Mouse (Mus musculus): ENCODE measurements at regions not wholly inside any gene's neighbourhood (a gene's known extent, or its start where the extent isn't known, plus 50 kb on each side); places are given as distances from the start of the nearest gene placed in this dataset.

DNA sequence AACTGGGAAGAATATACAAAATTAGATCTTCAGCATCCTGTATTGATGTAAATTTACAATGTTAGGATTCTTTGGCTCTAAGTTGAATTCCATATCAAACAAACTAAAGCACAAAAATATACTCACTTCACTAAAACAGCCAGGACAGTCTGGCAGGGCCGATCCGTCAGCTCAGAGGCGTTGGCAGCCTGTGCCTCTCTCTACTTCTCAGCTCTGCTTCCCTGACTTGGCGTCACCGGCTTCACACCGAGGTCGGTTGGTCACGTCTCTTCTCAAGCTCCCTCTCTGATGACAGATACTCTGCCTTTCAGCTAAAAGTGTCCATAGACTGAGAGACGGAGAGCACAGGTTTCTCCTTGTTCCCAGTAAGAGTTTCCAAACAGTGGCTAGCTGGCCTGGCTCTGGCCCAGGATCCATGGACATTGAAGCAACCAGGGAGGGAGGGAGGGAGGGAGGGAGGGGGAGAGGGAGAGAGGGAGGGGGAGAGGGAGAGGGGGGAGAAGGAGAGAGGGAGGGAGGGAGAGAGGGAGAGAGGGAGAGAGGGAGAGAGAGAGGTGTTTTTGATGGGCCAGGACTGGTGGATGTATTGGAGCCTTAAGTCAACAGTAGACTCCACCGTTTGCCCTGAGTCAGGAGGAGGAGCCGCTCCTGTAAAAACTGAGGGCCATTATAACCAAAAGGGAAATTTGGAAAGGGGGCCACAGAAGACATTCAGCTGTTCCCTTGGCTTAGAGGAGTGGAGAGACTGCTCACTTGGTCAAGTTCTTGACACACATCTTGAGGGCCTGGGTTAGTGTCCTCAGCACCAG is 92.8 kb downstream of the Gm11011 start:
- TF ChIP-seq E2F4 (IDR thresholded peaks at IDR 0.05; ENCODE audit: insufficient read depth) (no peak), USF1 (IDR thresholded peaks at IDR 0.05; ENCODE audit: low read depth) (no peak), POLR2AphosphoS2 (IDR thresholded peaks at IDR 0.05; ENCODE audit: insufficient read length, low read depth) (no peak), CEBPB (IDR thresholded peaks at IDR 0.05; ENCODE audit: insufficient read depth, poor library complexity, severe bottlenecking) (no peak), SRF (IDR thresholded peaks at IDR 0.05; ENCODE audit: control insufficient read depth, insufficient read length, low read depth) (no peak), MYOD1 (IDR thresholded peaks at IDR 0.05; ENCODE audit: control insufficient read depth in 1 of 3, insufficient read length in 2 of 3, low read depth in 2 of 3) (no peak), TCF12 (IDR thresholded peaks at IDR 0.05; ENCODE audit: insufficient read depth, poor library complexity, severe bottlenecking) (no peak), MAX (IDR thresholded peaks at IDR 0.05; ENCODE audit: low read depth) (no peak), REST (IDR thresholded peaks at IDR 0.05; ENCODE audit: insufficient read depth, insufficient read length) (no peak), MYOG (IDR thresholded peaks at IDR 0.05; ENCODE audit: control insufficient read depth in 1 of 3, insufficient read depth in 1 of 3, insufficient read length in 2 of 3, low read depth in 2 of 3) (no peak), TCF3 (IDR thresholded peaks at IDR 0.05; ENCODE audit: insufficient read length, low read depth) (no peak), POLR2A (IDR thresholded peaks at IDR 0.05; ENCODE audit: insufficient read length, low read depth) (no peak)
- Histone ChIP-seq H3K4me2 (ENCODE audit: low read depth) (no peak overlapping the region), H3K79me2 (ENCODE audit: control insufficient read depth, insufficient read depth) (no peaks in the 10 kb centered on the region), H3K36me3 (ENCODE audit: control insufficient read depth, insufficient read depth) (no peaks in the 10 kb centered on the region), H3K27me3 (ENCODE audit: control insufficient read depth, insufficient read depth, insufficient read length) (no peaks in the 10 kb centered on the region), H3ac (ENCODE audit: control insufficient read depth, insufficient read length) (no peak overlapping the region), H3K4me3 (no peak overlapping the region)

DNA sequence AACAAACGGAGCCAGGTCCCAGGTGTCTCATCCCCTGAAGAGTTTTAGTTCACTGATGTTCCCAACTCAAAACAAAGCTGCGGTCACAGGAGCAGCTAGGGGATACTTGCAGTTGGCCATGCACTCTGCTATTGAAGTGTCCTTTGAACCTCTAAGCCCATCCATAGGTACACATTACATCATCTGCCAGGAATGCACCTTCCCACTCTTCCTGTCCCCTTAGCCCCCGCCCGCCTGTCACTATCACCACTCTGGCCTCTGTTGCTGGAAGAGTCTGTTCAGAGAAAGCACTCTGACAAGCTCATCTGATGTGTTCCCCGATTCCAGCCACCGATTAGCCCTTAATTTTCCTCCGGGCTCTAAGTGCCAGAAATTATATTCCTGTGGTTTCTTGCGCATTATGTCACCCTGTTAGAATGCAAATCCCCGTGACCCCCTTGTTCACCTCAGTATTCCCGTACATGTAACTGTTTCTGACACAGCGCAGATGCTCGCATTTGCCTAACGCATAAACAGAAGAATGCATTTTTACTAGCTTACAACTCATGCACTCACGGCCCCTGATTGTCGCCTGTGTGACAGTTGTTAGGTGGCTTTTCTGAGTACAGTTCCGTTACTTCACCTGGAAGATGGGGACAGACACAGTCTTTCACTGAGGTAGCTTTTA is 93.8 kb downstream of the Gm11011 start:
- TF ChIP-seq POLR2A (IDR thresholded peaks at IDR 0.05; ENCODE audit: insufficient read length, low read depth) (no peak), USF1 (IDR thresholded peaks at IDR 0.05; ENCODE audit: low read depth) (no peak), MYOG (IDR thresholded peaks at IDR 0.05; ENCODE audit: control insufficient read depth in 1 of 3, insufficient read depth in 1 of 3, insufficient read length in 2 of 3, low read depth in 2 of 3) (no peak), REST (IDR thresholded peaks at IDR 0.05; ENCODE audit: insufficient read depth, insufficient read length) (no peak), TCF3 (IDR thresholded peaks at IDR 0.05; ENCODE audit: insufficient read length, low read depth) (no peak), POLR2AphosphoS2 (IDR thresholded peaks at IDR 0.05; ENCODE audit: insufficient read length, low read depth) (no peak), SRF (IDR thresholded peaks at IDR 0.05; ENCODE audit: control insufficient read depth, insufficient read length, low read depth) (no peak), TCF12 (IDR thresholded peaks at IDR 0.05; ENCODE audit: insufficient read depth, poor library complexity, severe bottlenecking) (no peak), CEBPB (IDR thresholded peaks at IDR 0.05; ENCODE audit: insufficient read depth, poor library complexity, severe bottlenecking) (no peak), MYOD1 (IDR thresholded peaks at IDR 0.05; ENCODE audit: control insufficient read depth in 1 of 3, insufficient read length in 2 of 3, low read depth in 2 of 3) (no peak), MAX (IDR thresholded peaks at IDR 0.05; ENCODE audit: low read depth) (no peak), E2F4 (IDR thresholded peaks at IDR 0.05; ENCODE audit: insufficient read depth) (no peak)
- Histone ChIP-seq H3K36me3 (ENCODE audit: control insufficient read depth, insufficient read depth) (no peaks in the 10 kb centered on the region), H3K79me2 (ENCODE audit: control insufficient read depth, insufficient read depth) (no peaks in the 10 kb centered on the region), H3ac (ENCODE audit: control insufficient read depth, insufficient read length) (no peak overlapping the region), H3K4me3 (no peak overlapping the region), H3K27me3 (ENCODE audit: control insufficient read depth, insufficient read depth, insufficient read length) (no peaks in the 10 kb centered on the region), H3K4me2 (ENCODE audit: low read depth) (no peak overlapping the region)

DNA sequence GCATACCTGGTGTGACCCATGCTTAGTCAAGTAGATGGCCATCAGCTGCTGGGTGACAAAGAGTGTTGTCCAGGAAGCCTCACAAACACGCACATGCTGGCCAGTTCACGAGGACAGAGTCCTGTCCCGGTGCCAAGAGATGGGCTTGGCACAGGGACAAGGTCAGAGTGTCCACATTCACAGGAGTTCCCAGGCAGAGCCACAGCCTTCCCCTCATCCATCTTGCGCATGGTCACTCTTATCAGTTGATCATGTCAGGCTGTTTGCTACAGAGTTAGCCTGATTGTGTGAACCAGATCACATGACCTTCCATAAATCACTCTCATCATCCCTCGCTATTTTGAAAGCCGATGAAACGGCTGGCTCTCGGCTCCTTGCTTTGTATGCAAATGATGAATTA is 103.6 kb downstream of the Gm11011 start:
- H3ac ChIP-seq (ENCODE audit: control insufficient read depth, insufficient read length), result no peak overlapping the region
- no peak overlapping the region for H3K4me2 ChIP-seq (ENCODE audit: low read depth)
- H3K79me2 ChIP-seq (ENCODE audit: control insufficient read depth, insufficient read depth), result no peaks in the 10 kb centered on the region
- no peaks in the 10 kb centered on the region for H3K36me3 ChIP-seq (ENCODE audit: control insufficient read depth, insufficient read depth)
- no peaks in the 10 kb centered on the region for H3K27me3 ChIP-seq (ENCODE audit: control insufficient read depth, insufficient read depth, insufficient read length)
- TF ChIP-seq CEBPB (IDR thresholded peaks at IDR 0.05; ENCODE audit: insufficient read depth, poor library complexity, severe bottlenecking) (no peak), E2F4 (IDR thresholded peaks at IDR 0.05; ENCODE audit: insufficient read depth) (no peak), TCF3 (IDR thresholded peaks at IDR 0.05; ENCODE audit: insufficient read length, low read depth) (no peak), TCF12 (IDR thresholded peaks at IDR 0.05; ENCODE audit: insufficient read depth, poor library complexity, severe bottlenecking) (no peak), SRF (IDR thresholded peaks at IDR 0.05; ENCODE audit: control insufficient read depth, insufficient read length, low read depth) (no peak), MYOG (IDR thresholded peaks at IDR 0.05; ENCODE audit: control insufficient read depth in 1 of 3, insufficient read depth in 1 of 3, insufficient read length in 2 of 3, low read depth in 2 of 3) (no peak), POLR2AphosphoS2 (IDR thresholded peaks at IDR 0.05; ENCODE audit: insufficient read length, low read depth) (no peak)
- H3K4me3 ChIP-seq, result no peak overlapping the region

DNA sequence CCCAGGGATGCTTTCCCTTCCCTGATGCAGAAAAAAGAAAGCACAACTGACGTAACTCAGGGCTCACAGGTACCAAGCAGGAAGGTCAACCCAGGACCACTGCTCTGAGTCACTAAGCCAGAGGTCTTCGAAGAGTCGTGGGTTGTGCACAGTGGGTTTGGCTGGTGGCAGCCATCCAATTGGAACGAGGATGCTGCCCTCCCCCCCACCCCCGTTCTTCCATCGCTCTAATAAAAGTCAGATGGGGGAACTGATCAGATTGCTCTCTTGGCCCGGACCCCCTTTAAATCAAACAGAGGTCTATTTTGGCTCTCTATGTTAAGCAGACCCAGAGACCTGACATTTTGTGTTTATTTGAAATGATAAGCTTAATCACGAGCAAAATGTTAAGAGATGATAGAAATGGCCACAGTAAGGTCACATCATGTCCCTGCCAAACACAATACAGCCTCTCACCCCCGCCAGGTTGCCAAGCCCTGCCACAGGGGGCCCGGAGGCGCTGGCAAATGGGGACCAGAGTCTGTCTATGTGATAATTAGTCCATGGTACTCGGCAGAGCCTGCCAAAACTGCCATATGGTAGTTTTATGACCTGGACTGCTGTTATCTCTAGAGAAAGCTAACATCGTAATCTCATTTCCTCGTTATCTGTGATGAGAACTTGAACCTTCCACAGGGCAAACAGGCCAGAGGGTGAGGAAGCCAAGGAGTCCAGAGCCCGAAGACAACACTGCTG is 105.6 kb downstream of the Gm11011 start:
- H3K4me2 ChIP-seq (ENCODE audit: low read depth), result no peak overlapping the region
- no peak overlapping the region for H3K4me3 ChIP-seq
- no peaks in the 10 kb centered on the region for H3K36me3 ChIP-seq (ENCODE audit: control insufficient read depth, insufficient read depth)
- no peak for TF ChIP-seq MYOG (IDR thresholded peaks at IDR 0.05; ENCODE audit: control insufficient read depth in 1 of 3, insufficient read depth in 1 of 3, insufficient read length in 2 of 3, low read depth in 2 of 3)
- TF ChIP-seq POLR2A (IDR thresholded peaks at IDR 0.05; ENCODE audit: insufficient read length, low read depth), result no peak
- no peak for TF ChIP-seq CEBPB (IDR thresholded peaks at IDR 0.05; ENCODE audit: insufficient read depth, poor library complexity, severe bottlenecking)
- no peak for TF ChIP-seq POLR2AphosphoS2 (IDR thresholded peaks at IDR 0.05; ENCODE audit: insufficient read length, low read depth)
- no peak for TF ChIP-seq TCF3 (IDR thresholded peaks at IDR 0.05; ENCODE audit: insufficient read length, low read depth)
- TF ChIP-seq MYOD1 (IDR thresholded peaks at IDR 0.05; ENCODE audit: control insufficient read depth in 1 of 3, insufficient read length in 2 of 3, low read depth in 2 of 3), result no peak
- TF ChIP-seq REST (IDR thresholded peaks at IDR 0.05; ENCODE audit: insufficient read depth, insufficient read length), result no peak
- no peaks in the 10 kb centered on the region for H3K79me2 ChIP-seq (ENCODE audit: control insufficient read depth, insufficient read depth)
- H3K27me3 ChIP-seq (ENCODE audit: control insufficient read depth, insufficient read depth, insufficient read length), result no peaks in the 10 kb centered on the region
- H3ac ChIP-seq (ENCODE audit: control insufficient read depth, insufficient read length), result no peak overlapping the region

Measured in myocyte (in vitro differentiated cells).